Mouse (Mus musculus): ENCODE measurements around the gene Ubac2.

DNA sequence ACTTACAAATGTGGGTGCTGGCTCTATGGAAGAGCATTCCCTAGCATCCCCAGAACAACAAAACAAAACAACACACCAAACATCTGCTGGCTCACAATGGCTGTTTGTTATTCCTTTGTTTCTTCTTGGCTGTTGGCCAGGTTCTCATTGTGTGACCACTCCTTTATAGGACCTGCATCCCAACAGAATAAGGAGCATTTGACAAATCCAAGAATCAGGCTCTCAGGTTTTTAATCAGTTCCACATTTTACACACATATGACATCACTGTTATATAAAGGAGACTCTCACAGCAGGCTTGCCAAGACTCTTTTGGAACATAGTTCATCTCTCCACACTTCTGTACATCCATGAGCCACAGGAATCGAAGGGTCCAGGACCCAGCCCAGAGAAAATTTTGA is 9.3 kb upstream of the Ubac2 start:
- no peak for TF ChIP-seq CTCF (IDR thresholded peaks at IDR 0.05; ENCODE audit: control insufficient read depth, insufficient read depth, low read length)
- TF ChIP-seq POLR2A (IDR thresholded peaks at IDR 0.05; ENCODE audit: borderline replicate concordance, control insufficient read depth, low read depth, low read length) = no peak

Data from bone marrow, adult 2 months (tissue).